Mouse (Mus musculus): ENCODE measurements at regions not wholly inside any gene's neighbourhood (a gene's known extent, or its start where the extent isn't known, plus 50 kb on each side); places are given as distances from the start of the nearest gene placed in this dataset.

- in situ Hi-C loops (cut with MboI; ENCODE audit: low sequenced_read_pairs in 2 of 2, unreplicated experiment in 2 of 2), result no loop called here
- no peak overlapping the region for H3K9ac ChIP-seq (ENCODE audit: insufficient read depth, low read depth, low read length, poor library complexity, severe bottlenecking)
- H3K9me3 ChIP-seq (ENCODE audit: control insufficient read depth, insufficient read depth, low read depth, low read length), result no peaks in the 10 kb centered on the region
- no peak overlapping the region for H3K27ac ChIP-seq (ENCODE audit: insufficient read depth, low read depth, low read length, poor library complexity, severe bottlenecking)
- TF ChIP-seq MAFK (IDR thresholded peaks at IDR 0.05; ENCODE audit: insufficient read depth, low read depth, low read length), result no peak
- no peak for TF ChIP-seq ZNF384 (IDR thresholded peaks at IDR 0.05; ENCODE audit: low read depth, low read length)
- TF ChIP-seq ZC3H11A (IDR thresholded peaks at IDR 0.05; ENCODE audit: borderline replicate concordance, low read depth, low read length), result no peak
- no peak for TF ChIP-seq CHD2 (IDR thresholded peaks at IDR 0.05; ENCODE audit: low read depth, low read length)
- TF ChIP-seq HCFC1 (IDR thresholded peaks at IDR 0.05; ENCODE audit: borderline replicate concordance, insufficient read depth, low read length), result no peak
- H3K4me3 ChIP-seq (ENCODE audit: insufficient read depth in 1 of 2, low read depth in 1 of 2, low read length in 2 of 2, poor library complexity in 1 of 2, severe bottlenecking in 1 of 2), result no peak overlapping the region
- no peak for DNase-seq (ENCODE audit: low read depth, low spot score)
- peaks cover 3 to 12% of the 10 kb centered on the region in 2 experiments; a peak in 3 of 4 replicates for H3K4me1 ChIP-seq (ENCODE audit: control insufficient read depth in 2 of 2, insufficient read depth in 2 of 2, low read length in 2 of 2, poor library complexity in 1 of 2)
- no peaks in the 10 kb centered on the region for H3K36me3 ChIP-seq (ENCODE audit: control insufficient read depth, insufficient read depth, low read length, poor library complexity, severe bottlenecking)
These were observed 108.9 kb downstream of the Vegfa start for GRCm38 (mm10) chr17:45923217-45923730.

GRCm38 (mm10) chr17:45917647-45918046 lies 114.5 kb downstream of the Vegfa start:
- Histone ChIP-seq H3K36me3 (ENCODE audit: control insufficient read depth, insufficient read depth, low read length, poor library complexity, severe bottlenecking) (no peaks in the 10 kb centered on the region), H3K27ac (ENCODE audit: insufficient read depth, low read depth, low read length, poor library complexity, severe bottlenecking) (no peak overlapping the region), H3K9ac (ENCODE audit: insufficient read depth, low read depth, low read length, poor library complexity, severe bottlenecking) (no peak overlapping the region), H3K9me3 (ENCODE audit: control insufficient read depth, insufficient read depth, low read depth, low read length) (no peaks in the 10 kb centered on the region), H3K4me1 (ENCODE audit: control insufficient read depth in 2 of 2, insufficient read depth in 2 of 2, low read length in 2 of 2, poor library complexity in 1 of 2) (peaks cover 7 to 10% of the 10 kb centered on the region in 2 experiments; a peak in 3 of 4 replicates), H3K4me3 (ENCODE audit: insufficient read depth in 1 of 2, low read depth in 1 of 2, low read length in 2 of 2, poor library complexity in 1 of 2, severe bottlenecking in 1 of 2) (no peak overlapping the region)
- in situ Hi-C loops (cut with MboI; ENCODE audit: low sequenced_read_pairs in 2 of 2, unreplicated experiment in 2 of 2), result no loop called here
- DNase-seq (ENCODE audit: low read depth, low spot score), result no peak
- TF ChIP-seq ZNF384 (IDR thresholded peaks at IDR 0.05; ENCODE audit: low read depth, low read length) (no peak), ZC3H11A (IDR thresholded peaks at IDR 0.05; ENCODE audit: borderline replicate concordance, low read depth, low read length) (no peak), MAFK (IDR thresholded peaks at IDR 0.05; ENCODE audit: insufficient read depth, low read depth, low read length) (no peak), HCFC1 (IDR thresholded peaks at IDR 0.05; ENCODE audit: borderline replicate concordance, insufficient read depth, low read length) (no peak), CHD2 (IDR thresholded peaks at IDR 0.05; ENCODE audit: low read depth, low read length) (no peak)

- peaks cover 7 to 10% of the 10 kb centered on the region in 2 experiments; a peak in 3 of 4 replicates for H3K4me1 ChIP-seq (ENCODE audit: control insufficient read depth in 2 of 2, insufficient read depth in 2 of 2, low read length in 2 of 2, poor library complexity in 1 of 2)
- no peak overlapping the region for H3K4me3 ChIP-seq (ENCODE audit: insufficient read depth in 1 of 2, low read depth in 1 of 2, low read length in 2 of 2, poor library complexity in 1 of 2, severe bottlenecking in 1 of 2)
- no peaks in the 10 kb centered on the region for H3K9me3 ChIP-seq (ENCODE audit: control insufficient read depth, insufficient read depth, low read depth, low read length)
- in situ Hi-C loops (cut with MboI; ENCODE audit: low sequenced_read_pairs in 2 of 2, unreplicated experiment in 2 of 2), result no loop called here
- H3K27ac ChIP-seq (ENCODE audit: insufficient read depth, low read depth, low read length, poor library complexity, severe bottlenecking), result no peak overlapping the region; the same call in 1 of the 2 replicates
- DNase-seq (ENCODE audit: low read depth, low spot score), result no peak
- H3K36me3 ChIP-seq (ENCODE audit: control insufficient read depth, insufficient read depth, low read length, poor library complexity, severe bottlenecking), result no peaks in the 10 kb centered on the region
- TF ChIP-seq HCFC1 (IDR thresholded peaks at IDR 0.05; ENCODE audit: borderline replicate concordance, insufficient read depth, low read length) (no peak), CHD2 (IDR thresholded peaks at IDR 0.05; ENCODE audit: low read depth, low read length) (no peak), MAFK (IDR thresholded peaks at IDR 0.05; ENCODE audit: insufficient read depth, low read depth, low read length) (no peak), ZNF384 (IDR thresholded peaks at IDR 0.05; ENCODE audit: low read depth, low read length) (no peak)
- H3K9ac ChIP-seq (ENCODE audit: insufficient read depth, low read depth, low read length, poor library complexity, severe bottlenecking), result no peak overlapping the region
These were observed 115.2 kb downstream of the Vegfa start for GRCm38 (mm10) chr17:45916937-45917336.

GRCm38 (mm10) chr17:45914706-45915240 lies 117.4 kb downstream of the Vegfa start:
- H3K9ac ChIP-seq (ENCODE audit: insufficient read depth, low read depth, low read length, poor library complexity, severe bottlenecking), result no peak overlapping the region
- H3K4me1 ChIP-seq (ENCODE audit: control insufficient read depth in 2 of 2, insufficient read depth in 2 of 2, low read length in 2 of 2, poor library complexity in 1 of 2), result peaks cover 8% of the 10 kb centered on the region in 2 experiments; a peak in 3 of 4 replicates
- in situ Hi-C loops (cut with MboI; ENCODE audit: low sequenced_read_pairs in 2 of 2, unreplicated experiment in 2 of 2), result no loop called here
- no peak overlapping the region for H3K27ac ChIP-seq (ENCODE audit: insufficient read depth, low read depth, low read length, poor library complexity, severe bottlenecking)
- no peak overlapping the region for H3K4me3 ChIP-seq (ENCODE audit: insufficient read depth in 1 of 2, low read depth in 1 of 2, low read length in 2 of 2, poor library complexity in 1 of 2, severe bottlenecking in 1 of 2)
- TF ChIP-seq ZC3H11A (IDR thresholded peaks at IDR 0.05; ENCODE audit: borderline replicate concordance, low read depth, low read length), result no peak
- no peak for TF ChIP-seq MAFK (IDR thresholded peaks at IDR 0.05; ENCODE audit: insufficient read depth, low read depth, low read length)
- no peak for TF ChIP-seq ZNF384 (IDR thresholded peaks at IDR 0.05; ENCODE audit: low read depth, low read length)
- TF ChIP-seq HCFC1 (IDR thresholded peaks at IDR 0.05; ENCODE audit: borderline replicate concordance, insufficient read depth, low read length), result no peak
- no peak for TF ChIP-seq CHD2 (IDR thresholded peaks at IDR 0.05; ENCODE audit: low read depth, low read length)
- no peaks in the 10 kb centered on the region for H3K36me3 ChIP-seq (ENCODE audit: control insufficient read depth, insufficient read depth, low read length, poor library complexity, severe bottlenecking)
- no peak for DNase-seq (ENCODE audit: low read depth, low spot score)
- H3K9me3 ChIP-seq (ENCODE audit: control insufficient read depth, insufficient read depth, low read depth, low read length), result no peaks in the 10 kb centered on the region
